Mouse (Mus musculus): ENCODE results near the gene Chp1. TPM values are rescaled to one million over a fixed set of nuclear protein-coding genes. Genes with fewer than 3 reads are reported as not detected.
"Not testable (repeated sequence)": the region's sequence is repeated elsewhere in the genome, so short reads cannot be mapped to it uniquely, and the experiment has no call there.

The Chp1 gene
- polyA plus RNA-seq, 1 experiment from 2014 or later: 46.4 TPM

DNA sequence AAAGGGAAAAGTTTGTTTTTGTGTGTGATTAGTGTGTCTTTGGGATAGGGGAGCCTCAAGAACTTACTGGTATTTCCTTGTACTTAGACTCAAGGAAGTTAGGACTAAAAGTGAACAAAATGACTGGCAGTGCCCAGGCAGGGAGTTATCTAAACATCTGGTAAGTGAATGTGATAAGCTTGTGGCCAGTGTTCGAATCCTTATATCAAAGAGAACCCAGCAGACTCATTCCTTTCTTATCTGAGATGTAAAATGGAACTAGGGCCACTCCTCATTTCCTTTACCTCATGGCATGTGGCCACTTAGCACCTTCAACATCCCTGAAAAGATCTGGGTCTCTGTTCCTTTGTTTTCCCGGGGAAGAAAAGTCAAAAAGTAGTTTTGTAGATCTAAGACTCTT, 56.4 kb downstream of the Chp1 start:
- H3K4me2 ChIP-seq (ENCODE audit: low read length): no peak overlapping the region
- no peak overlapping the region for H3K27ac ChIP-seq (replicated peaks in 1 of 2; ENCODE audit: control insufficient read depth in 1 of 2, insufficient read depth in 1 of 2, low read depth in 2 of 2, low read length in 2 of 2)
- WGBS: 8% methylated on average over 2 of the region's 2 CpGs
- no peaks in the 10 kb centered on the region for H3K27me3 ChIP-seq (ENCODE audit: control insufficient read depth, insufficient read depth, low read length)
- H3K4me1 ChIP-seq (ENCODE audit: control insufficient read depth in 2 of 2, insufficient read depth in 2 of 2, low read length in 2 of 2): peaks cover 0 to 28% of the 10 kb centered on the region in 2 experiments
- H3K9ac ChIP-seq (ENCODE audit: low read length): no peak overlapping the region
- ATAC-seq (ENCODE audit: insufficient number of reproducible peaks, insufficient read depth, low FRiP score, low read depth): no peak
- no peak overlapping the region for H3K4me3 ChIP-seq (ENCODE audit: control insufficient read depth in 1 of 2, insufficient read depth in 1 of 2, low read depth in 1 of 2, low read length in 2 of 2)
- peaks cover 97% of the 10 kb centered on the region for H3K36me3 ChIP-seq (ENCODE audit: control insufficient read depth, insufficient read depth, low read length)
- no peaks in the 10 kb centered on the region for H3K9me3 ChIP-seq (ENCODE audit: control insufficient read depth, low read length)

- WGBS: 84% methylated on average over 6 of the region's 6 CpGs
- H3K4me2 ChIP-seq (ENCODE audit: low read length): no peak overlapping the region
- no peak overlapping the region for H3K4me3 ChIP-seq (ENCODE audit: control insufficient read depth in 1 of 2, insufficient read depth in 1 of 2, low read depth in 1 of 2, low read length in 2 of 2)
- no peaks in the 10 kb centered on the region for H3K9me3 ChIP-seq (ENCODE audit: control insufficient read depth, low read length)
- H3K4me1 ChIP-seq (ENCODE audit: control insufficient read depth in 2 of 2, insufficient read depth in 2 of 2, low read length in 2 of 2): peaks cover 0 to 23% of the 10 kb centered on the region in 2 experiments; a peak in 3 of 4 replicates
- H3K27ac ChIP-seq (replicated peaks in 1 of 2; ENCODE audit: control insufficient read depth in 1 of 2, insufficient read depth in 1 of 2, low read depth in 2 of 2, low read length in 2 of 2): no peak overlapping the region
- H3K9ac ChIP-seq (ENCODE audit: low read length): no peak overlapping the region
- peaks cover 97% of the 10 kb centered on the region for H3K36me3 ChIP-seq (ENCODE audit: control insufficient read depth, insufficient read depth, low read length)
- H3K27me3 ChIP-seq (ENCODE audit: control insufficient read depth, insufficient read depth, low read length): no peaks in the 10 kb centered on the region
- ATAC-seq (ENCODE audit: insufficient number of reproducible peaks, insufficient read depth, low FRiP score, low read depth): no peak
These were observed 58.0 kb downstream of the Chp1 start for GRCm38 (mm10) chr2:119605361-119605973.

GRCm38 (mm10) chr2:119607023-119607422, 59.5 kb downstream of the Chp1 start:
- no peak overlapping the region for H3K27ac ChIP-seq (replicated peaks in 1 of 2; ENCODE audit: control insufficient read depth in 1 of 2, insufficient read depth in 1 of 2, low read depth in 2 of 2, low read length in 2 of 2)
- no peaks in the 10 kb centered on the region for H3K9me3 ChIP-seq (ENCODE audit: control insufficient read depth, low read length)
- no peak for ATAC-seq (ENCODE audit: insufficient number of reproducible peaks, insufficient read depth, low FRiP score, low read depth)
- H3K4me1 ChIP-seq (ENCODE audit: control insufficient read depth in 2 of 2, insufficient read depth in 2 of 2, low read length in 2 of 2): peaks cover 0 to 13% of the 10 kb centered on the region in 2 experiments; a peak in 2 of 4 replicates
- H3K4me3 ChIP-seq (ENCODE audit: control insufficient read depth in 1 of 2, insufficient read depth in 1 of 2, low read depth in 1 of 2, low read length in 2 of 2): no peak overlapping the region
- H3K4me2 ChIP-seq (ENCODE audit: low read length): no peak overlapping the region
- no peaks in the 10 kb centered on the region for H3K27me3 ChIP-seq (ENCODE audit: control insufficient read depth, insufficient read depth, low read length)
- H3K9ac ChIP-seq (ENCODE audit: low read length): no peak overlapping the region
- peaks cover 93% of the 10 kb centered on the region for H3K36me3 ChIP-seq (ENCODE audit: control insufficient read depth, insufficient read depth, low read length)
- WGBS: 79% methylated on average over 4 of the region's 4 CpGs

GRCm38 (mm10) chr2:119617841-119618198, 70.3 kb downstream of the Chp1 start:
- Histone ChIP-seq H3K36me3 (ENCODE audit: control insufficient read depth, insufficient read depth, low read length) (peaks cover 8% of the 10 kb centered on the region; the same call in 1 of the 2 replicates), H3K4me1 (ENCODE audit: control insufficient read depth in 2 of 2, insufficient read depth in 2 of 2, low read length in 2 of 2) (peaks cover 2 to 24% of the 10 kb centered on the region in 2 experiments; a peak in 3 of 4 replicates), H3K4me2 (ENCODE audit: low read length) (peak overlapping the region; percentile 86), H3K9me3 (ENCODE audit: control insufficient read depth, low read length) (no peaks in the 10 kb centered on the region), H3K27me3 (ENCODE audit: control insufficient read depth, insufficient read depth, low read length) (no peaks in the 10 kb centered on the region), H3K9ac (ENCODE audit: low read length) (peak overlapping the region; percentile 79), H3K27ac (replicated peaks in 1 of 2; ENCODE audit: control insufficient read depth in 1 of 2, insufficient read depth in 1 of 2, low read depth in 2 of 2, low read length in 2 of 2) (peak overlapping the region; percentile 48 to 63; a peak in 3 of 4 replicates), H3K4me3 (ENCODE audit: control insufficient read depth in 1 of 2, insufficient read depth in 1 of 2, low read depth in 1 of 2, low read length in 2 of 2) (peak overlapping the region; percentile 89)
- ATAC-seq (ENCODE audit: insufficient number of reproducible peaks, insufficient read depth, low FRiP score, low read depth): no peak
- WGBS: under 1% methylated on average over 13 of the region's 13 CpGs

GRCm38 (mm10) chr2:119618199-119618982, 70.9 kb downstream of the Chp1 start, which contains the start of the genes Nusap1 and Oip5:
Nusap1 (plus strand) TSS chr2:119618298.
Oip5 (minus strand) TSS chr2:119618469.
- Histone ChIP-seq H3K36me3 (ENCODE audit: control insufficient read depth, insufficient read depth, low read length) (peaks cover 9% of the 10 kb centered on the region), H3K27me3 (ENCODE audit: control insufficient read depth, insufficient read depth, low read length) (no peaks in the 10 kb centered on the region), H3K27ac (replicated peaks in 1 of 2; ENCODE audit: control insufficient read depth in 1 of 2, insufficient read depth in 1 of 2, low read depth in 2 of 2, low read length in 2 of 2) (peak within 1 kb of the TSS; percentile 48 to 63; a peak in 3 of 4 replicates), H3K9me3 (ENCODE audit: control insufficient read depth, low read length) (no peaks in the 10 kb centered on the region), H3K4me1 (ENCODE audit: control insufficient read depth in 2 of 2, insufficient read depth in 2 of 2, low read length in 2 of 2) (peaks cover 2 to 24% of the 10 kb centered on the region in 2 experiments; a peak in 3 of 4 replicates), H3K9ac (ENCODE audit: low read length) (peak within 1 kb of the TSS; percentile 79), H3K4me3 (ENCODE audit: control insufficient read depth in 1 of 2, insufficient read depth in 1 of 2, low read depth in 1 of 2, low read length in 2 of 2) (peak within 1 kb of the TSS; percentile 89), H3K4me2 (ENCODE audit: low read length) (peak within 1 kb of the TSS; percentile 86)
- ATAC-seq (ENCODE audit: insufficient number of reproducible peaks, insufficient read depth, low FRiP score, low read depth): peak; percentile 99
- under 1% methylated on average over 55 of the region's 55 CpGs for WGBS

DNA sequence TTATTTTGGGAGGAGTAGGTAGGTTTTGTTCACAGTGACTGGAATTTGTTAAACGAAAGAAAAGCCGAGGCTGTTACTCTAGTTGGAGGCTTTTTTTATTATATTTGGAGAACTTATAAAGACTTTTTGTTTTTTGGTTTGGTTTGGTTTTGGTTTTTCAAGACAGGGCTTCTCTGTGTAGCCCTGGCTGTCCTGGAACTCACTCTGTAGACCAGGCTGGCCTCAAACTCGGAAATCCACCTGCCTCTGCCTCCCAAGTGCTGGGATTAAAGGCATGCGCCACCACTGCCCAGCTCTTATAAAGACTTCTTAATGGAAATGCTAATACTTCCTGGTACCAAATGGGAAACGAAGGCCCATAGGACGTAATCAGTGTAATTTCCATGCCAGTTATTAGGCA, 71.5 kb downstream of the Chp1 start:
- H3K4me1 ChIP-seq (ENCODE audit: control insufficient read depth in 2 of 2, insufficient read depth in 2 of 2, low read length in 2 of 2): peaks cover 2 to 24% of the 10 kb centered on the region in 2 experiments; a peak in 3 of 4 replicates
- ATAC-seq (ENCODE audit: insufficient number of reproducible peaks, insufficient read depth, low FRiP score, low read depth); H3K27me3 ChIP-seq (ENCODE audit: control insufficient read depth, insufficient read depth, low read length); H3K9me3 ChIP-seq (ENCODE audit: control insufficient read depth, low read length): not testable (repeated sequence)
- H3K4me2 ChIP-seq (ENCODE audit: low read length): peak overlapping the region; percentile 76
- H3K27ac ChIP-seq (replicated peaks in 1 of 2; ENCODE audit: control insufficient read depth in 1 of 2, insufficient read depth in 1 of 2, low read depth in 2 of 2, low read length in 2 of 2): peak overlapping the region in 1 of 2 experiments; percentile 45; a peak in 1 of 4 replicates
- 8% methylated on average over 6 of the region's 6 CpGs for WGBS
- peaks cover 11% of the 10 kb centered on the region for H3K36me3 ChIP-seq (ENCODE audit: control insufficient read depth, insufficient read depth, low read length)
- H3K9ac ChIP-seq (ENCODE audit: low read length): peak overlapping the region; percentile 73
- peak overlapping the region; percentile 82 to 89 for H3K4me3 ChIP-seq (ENCODE audit: control insufficient read depth in 1 of 2, insufficient read depth in 1 of 2, low read depth in 1 of 2, low read length in 2 of 2)

DNA sequence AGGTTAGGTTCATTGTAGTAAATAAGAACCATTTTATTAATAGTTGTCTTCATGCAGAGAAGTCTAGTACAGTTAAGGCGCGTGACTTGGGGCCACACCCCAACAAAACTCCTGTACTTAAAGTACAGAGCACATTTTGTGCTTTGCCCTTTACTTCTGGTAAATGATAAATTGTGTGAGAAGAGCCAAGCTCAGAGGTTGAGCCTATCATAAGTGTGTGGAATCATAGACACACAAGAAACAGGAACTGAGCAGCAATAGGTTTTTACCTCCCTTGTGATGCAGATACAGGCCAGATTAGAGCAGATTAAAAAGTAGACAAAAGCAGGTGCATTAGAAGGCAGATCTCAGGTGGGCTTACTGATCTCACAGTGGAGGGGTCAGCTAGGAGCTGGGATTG, 73.8 kb downstream of the Chp1 start:
- 95% methylated on average over 2 of the region's 2 CpGs for WGBS
- no peaks in the 10 kb centered on the region for H3K27me3 ChIP-seq (ENCODE audit: control insufficient read depth, insufficient read depth, low read length)
- H3K4me1 ChIP-seq (ENCODE audit: control insufficient read depth in 2 of 2, insufficient read depth in 2 of 2, low read length in 2 of 2): peaks cover 2 to 24% of the 10 kb centered on the region in 2 experiments; a peak in 3 of 4 replicates
- no peak overlapping the region for H3K27ac ChIP-seq (replicated peaks in 1 of 2; ENCODE audit: control insufficient read depth in 1 of 2, insufficient read depth in 1 of 2, low read depth in 2 of 2, low read length in 2 of 2)
- 0 out of 4 replicates have a peak overlapping the region, but pooled peaks of 1 of the 2 experiments have one; percentile 2 for H3K4me3 ChIP-seq (ENCODE audit: control insufficient read depth in 1 of 2, insufficient read depth in 1 of 2, low read depth in 1 of 2, low read length in 2 of 2)
- no peak overlapping the region for H3K9ac ChIP-seq (ENCODE audit: low read length)
- no peak for ATAC-seq (ENCODE audit: insufficient number of reproducible peaks, insufficient read depth, low FRiP score, low read depth)
- no peaks in the 10 kb centered on the region for H3K9me3 ChIP-seq (ENCODE audit: control insufficient read depth, low read length)
- H3K4me2 ChIP-seq (ENCODE audit: low read length): peak overlapping the region; percentile 11
- H3K36me3 ChIP-seq (ENCODE audit: control insufficient read depth, insufficient read depth, low read length): peaks cover 33% of the 10 kb centered on the region
